Mouse (Mus musculus) forebrain, embryonic 13.5 days (tissue): ENCODE measurements around the gene Hoxd3. TPM values are rescaled to one million over a fixed set of nuclear protein-coding genes. Genes with fewer than 3 reads are reported as not detected.
A peak's percentile ranks its signal among the peaks of the same experiment; 100 is the strongest.

ENCODE experiments used
- ATAC-seq: fragments of 200-750 bp; cut with Nextera tagmentation; 2 replicates; pipeline ENCODE4 v1.8.0; 2017
- H3K27ac ChIP-seq: fragments of 300-500 bp; sonication (generic); 2 replicates; pipeline ENCODE4 v1.5.1; 2015; ENCODE audit warnings: inconsistent platforms, mild to moderate bottlenecking, moderate library complexity
- H3K27me3 ChIP-seq: fragments of 300-500 bp; sonication (generic); 2 replicates; pipeline ENCODE4 v1.6.1; 2015; ENCODE audit warnings: mild to moderate bottlenecking, inconsistent platforms
- H3K36me3 ChIP-seq: fragments of 300-500 bp; sonication (generic); 2 replicates; pipeline ENCODE4 v1.6.1; 2015; ENCODE audit warnings: mild to moderate bottlenecking, inconsistent platforms; ENCODE audit not compliant: poor library complexity, severe bottlenecking
- H3K4me1 ChIP-seq: fragments of 300-500 bp; sonication (generic); 2 replicates; pipeline ENCODE4 v1.6.1; 2015; ENCODE audit warnings: inconsistent platforms
- H3K4me2 ChIP-seq: fragments of 300-500 bp; sonication (generic); 2 replicates; pipeline ENCODE4 v1.6.1; 2015; ENCODE audit warnings: inconsistent platforms, mild to moderate bottlenecking, moderate library complexity
- H3K4me3 ChIP-seq: fragments of 300-500 bp; sonication (generic); 2 replicates; pipeline ENCODE4 v1.5.1; 2015; ENCODE audit warnings: mild to moderate bottlenecking, inconsistent platforms
- H3K9ac ChIP-seq: fragments of 300-500 bp; sonication (generic); 2 replicates; pipeline ENCODE4 v1.6.1; 2015; ENCODE audit warnings: mild to moderate bottlenecking, inconsistent platforms
- H3K9me3 ChIP-seq: fragments of 300-500 bp; sonication (generic); replicated peaks from 2 replicates; pipeline ENCODE4 v1.6.1; 2016; ENCODE audit warnings: inconsistent platforms
- WGBS: fragments of 180-500 bp; shearing (Covaris S2); methylation state at CpG from one replicate; pipeline ENCODE4 v1.1.7; 2015; 5-methylcytosine and 5-hydroxymethylcytosine counted together
- polyA plus RNA-seq: library from polyadenylated mRNA; unstranded; fragments of >200 nt; fragmentation: Nextera tagmentation; extraction: Ambion mirVana; gene quantifications from 2 replicates; pipeline ENCODE4 v1.2.1, GENCODE M21; 2015

Hoxd3 gene
- polyA plus RNA-seq, 1 experiment from 2014 or later: not detected

DNA sequence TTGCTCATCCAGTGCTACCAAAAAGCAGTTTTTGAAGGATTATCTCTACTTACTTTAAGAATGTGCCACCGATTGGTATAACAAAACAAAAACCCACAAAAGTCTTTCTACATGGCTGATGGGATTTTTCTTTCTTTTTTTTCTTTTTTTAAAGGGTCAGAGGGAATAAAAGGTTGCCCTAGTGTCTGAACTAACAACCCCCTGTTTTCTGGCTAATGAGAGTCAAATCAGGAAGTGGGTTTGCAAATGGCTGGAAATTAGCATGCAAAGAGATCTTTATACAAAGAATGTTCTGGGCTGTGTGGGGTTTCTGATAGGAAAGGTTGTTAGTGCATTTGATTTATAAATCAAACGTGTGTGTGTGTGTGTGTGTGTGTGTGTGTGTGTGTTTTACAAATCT is 8.7 kb downstream of the Hoxd3 start:
- no peak overlapping the region for H3K4me3 ChIP-seq
- no peaks in the 10 kb centered on the region for H3K9me3 ChIP-seq
- peaks cover 100% of the 10 kb centered on the region for H3K27me3 ChIP-seq
- no peaks in the 10 kb centered on the region for H3K36me3 ChIP-seq
- 0 out of 2 replicates have a peak, but pooled peaks cover 5% of the 10 kb centered on the region for H3K4me1 ChIP-seq
- ATAC-seq: no peak
- no peak overlapping the region for H3K4me2 ChIP-seq
- no peak overlapping the region for H3K9ac ChIP-seq
- no peak overlapping the region for H3K27ac ChIP-seq
- 3% methylated on average over 2 of the region's 2 CpGs for WGBS

DNA sequence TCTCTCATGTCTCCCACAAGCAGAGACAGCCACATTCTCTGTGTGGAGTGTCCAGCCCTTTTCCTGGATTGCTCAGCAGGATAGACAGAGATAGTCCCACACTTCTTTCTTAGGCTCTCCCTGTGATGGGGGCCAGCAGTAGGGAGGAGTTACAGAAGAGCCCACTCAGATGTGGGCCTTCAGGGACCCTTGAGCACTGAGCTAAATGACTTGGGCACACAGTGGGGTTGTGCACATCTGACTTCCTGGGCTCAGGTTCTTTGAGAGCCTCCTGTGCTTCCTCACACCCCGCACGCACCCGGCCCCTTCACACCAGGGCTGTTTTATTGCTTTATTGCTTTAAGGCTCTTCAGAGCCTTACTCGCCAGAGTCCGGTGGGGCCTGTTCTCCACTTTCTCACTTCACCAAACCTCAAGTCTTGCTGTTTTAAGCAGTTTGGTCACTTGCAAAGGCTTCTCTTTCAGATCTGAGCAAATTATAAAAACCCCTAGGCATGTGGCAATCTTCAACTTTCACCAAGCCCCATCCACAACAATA is 9.3 kb downstream of the Hoxd3 start:
- Histone ChIP-seq H3K27me3 (peaks cover 100% of the 10 kb centered on the region), H3K36me3 (no peaks in the 10 kb centered on the region), H3K27ac (no peak overlapping the region), H3K9ac (no peak overlapping the region), H3K9me3 (no peaks in the 10 kb centered on the region), H3K4me3 (no peak overlapping the region), H3K4me2 (no peak overlapping the region), H3K4me1 (0 out of 2 replicates have a peak, but pooled peaks cover under 1% of the 10 kb centered on the region)
- WGBS: 0% methylated on average over 5 of the region's 5 CpGs
- ATAC-seq: no peak

DNA sequence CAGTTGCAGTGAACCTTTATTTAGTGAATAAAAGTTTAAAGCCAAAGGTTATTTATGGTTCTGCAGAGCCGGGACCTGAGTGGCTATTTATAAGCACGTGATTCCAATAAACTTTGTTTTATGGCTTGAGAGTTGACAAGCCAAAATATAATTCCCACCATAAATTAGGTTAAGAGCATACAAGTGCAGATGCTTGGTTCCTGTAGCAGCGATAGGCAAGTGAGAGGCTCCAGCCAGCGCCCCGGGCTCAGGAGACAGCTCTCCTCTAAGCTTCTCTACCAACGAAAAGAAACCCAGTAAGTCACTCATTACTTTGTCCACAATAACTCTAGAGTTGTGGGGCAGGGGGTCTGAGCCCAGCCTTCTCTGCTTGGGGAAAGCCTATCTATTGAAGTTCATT is 10.2 kb downstream of the Hoxd3 start:
- Histone ChIP-seq H3K9ac (no peak overlapping the region), H3K9me3 (no peaks in the 10 kb centered on the region), H3K36me3 (no peaks in the 10 kb centered on the region), H3K27me3 (peaks cover 100% of the 10 kb centered on the region), H3K27ac (no peak overlapping the region), H3K4me3 (no peak overlapping the region), H3K4me1 (no peaks in the 10 kb centered on the region), H3K4me2 (no peak overlapping the region)
- 6% methylated on average over 6 of the region's 6 CpGs for WGBS
- no peak for ATAC-seq

DNA sequence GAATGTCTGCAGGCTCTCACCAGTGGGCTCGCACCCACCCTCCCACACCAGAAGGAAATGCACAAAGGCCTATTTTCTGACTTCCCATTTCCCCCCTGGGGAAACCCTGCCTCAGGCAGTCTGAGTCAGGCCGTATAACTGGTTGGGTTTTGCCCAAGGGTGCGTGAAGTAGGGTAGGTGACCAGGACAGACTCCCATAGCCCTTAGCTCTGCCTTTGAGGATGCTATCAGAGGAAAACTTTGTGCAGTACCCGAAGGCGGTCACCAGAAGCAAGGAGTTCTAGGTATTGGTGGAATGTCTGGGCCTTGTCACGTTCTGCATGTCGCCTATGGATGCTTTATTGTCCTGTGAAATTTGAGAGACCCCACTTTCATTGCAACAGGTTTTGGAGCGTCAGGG is 11.2 kb downstream of the Hoxd3 start:
- H3K9ac ChIP-seq: no peak overlapping the region
- WGBS: 3% methylated on average over 8 of the region's 8 CpGs
- H3K27ac ChIP-seq: no peak overlapping the region
- H3K9me3 ChIP-seq: no peaks in the 10 kb centered on the region
- H3K36me3 ChIP-seq: no peaks in the 10 kb centered on the region
- no peak for ATAC-seq
- no peak overlapping the region for H3K4me2 ChIP-seq
- H3K4me1 ChIP-seq: 0 out of 2 replicates have a peak, but pooled peaks cover 2% of the 10 kb centered on the region
- H3K4me3 ChIP-seq: no peak overlapping the region
- H3K27me3 ChIP-seq: peaks cover 100% of the 10 kb centered on the region

DNA sequence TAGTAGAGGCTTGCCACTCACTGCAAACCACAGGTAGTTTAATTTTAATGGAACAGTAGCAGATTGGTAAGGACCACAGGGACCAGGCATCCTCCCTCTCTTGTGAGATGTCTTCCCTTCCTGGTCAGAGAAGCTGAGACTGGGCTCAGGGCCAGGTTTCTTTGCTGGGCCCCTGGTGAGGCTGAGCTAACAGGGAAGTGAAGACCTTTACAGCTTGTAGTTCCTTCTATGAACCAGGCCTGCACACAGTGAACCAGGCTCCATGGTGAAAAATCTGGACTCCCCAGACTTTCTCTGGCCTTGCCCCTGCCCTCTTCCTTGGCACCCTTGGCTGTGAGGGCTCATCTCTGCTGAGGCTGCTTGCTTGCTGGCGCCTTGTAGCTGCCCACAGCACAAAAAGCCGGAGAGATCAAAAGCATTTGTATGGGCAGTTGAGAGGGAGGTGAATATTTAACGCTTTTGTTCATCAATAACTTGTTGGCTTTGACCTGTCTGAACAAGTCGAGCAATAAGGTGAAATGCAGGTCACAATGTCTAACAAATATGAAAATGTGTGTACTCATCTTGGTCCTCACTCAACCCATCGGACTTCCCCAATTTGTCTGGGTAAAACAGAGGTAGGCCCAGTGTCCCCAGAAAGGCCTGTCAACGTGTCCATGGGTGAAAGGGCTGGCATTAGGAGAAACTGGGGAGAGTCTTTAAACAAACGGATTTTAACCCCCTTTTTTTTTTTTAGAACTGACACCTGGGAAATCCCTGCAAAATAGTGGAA is 12.7 kb downstream of the Hoxd3 start:
- H3K27ac ChIP-seq: no peak overlapping the region
- no peaks in the 10 kb centered on the region for H3K9me3 ChIP-seq
- H3K9ac ChIP-seq: no peak overlapping the region
- H3K36me3 ChIP-seq: no peaks in the 10 kb centered on the region
- H3K27me3 ChIP-seq: peaks cover 100% of the 10 kb centered on the region
- ATAC-seq: no peak
- 0 out of 2 replicates have a peak, but pooled peaks cover 2% of the 10 kb centered on the region for H3K4me1 ChIP-seq
- 7% methylated on average over 7 of the region's 7 CpGs for WGBS
- H3K4me3 ChIP-seq: no peak overlapping the region
- no peak overlapping the region for H3K4me2 ChIP-seq

DNA sequence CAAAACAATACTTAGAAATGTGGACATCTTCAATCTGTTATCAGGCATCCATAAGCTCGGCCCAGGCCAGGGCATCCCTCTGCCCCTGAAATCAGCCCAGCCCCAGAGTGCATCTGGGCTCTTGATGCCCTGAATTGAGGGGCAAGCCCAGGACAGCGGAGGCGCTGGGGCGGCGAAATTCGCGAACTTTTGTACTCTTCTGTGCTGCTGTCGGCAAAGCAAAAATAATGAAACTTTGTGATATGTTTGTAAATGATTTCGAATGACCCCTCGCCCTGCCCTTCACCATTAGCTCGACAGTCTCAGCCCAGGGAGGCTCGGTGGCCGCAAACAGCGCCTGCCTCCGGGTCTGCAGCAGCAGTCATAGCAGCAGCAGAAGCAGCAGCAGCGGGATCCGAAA is 13.4 kb downstream of the Hoxd3 start:
- 0 out of 2 replicates have a peak, but pooled peaks cover 2% of the 10 kb centered on the region for H3K4me1 ChIP-seq
- no peaks in the 10 kb centered on the region for H3K9me3 ChIP-seq
- no peaks in the 10 kb centered on the region for H3K36me3 ChIP-seq
- no peak overlapping the region for H3K9ac ChIP-seq
- WGBS: under 1% methylated on average over 17 of the region's 17 CpGs
- peaks cover 99% of the 10 kb centered on the region for H3K27me3 ChIP-seq
- H3K4me3 ChIP-seq: no peak overlapping the region
- no peak overlapping the region for H3K27ac ChIP-seq
- ATAC-seq: no peak
- no peak overlapping the region for H3K4me2 ChIP-seq

DNA sequence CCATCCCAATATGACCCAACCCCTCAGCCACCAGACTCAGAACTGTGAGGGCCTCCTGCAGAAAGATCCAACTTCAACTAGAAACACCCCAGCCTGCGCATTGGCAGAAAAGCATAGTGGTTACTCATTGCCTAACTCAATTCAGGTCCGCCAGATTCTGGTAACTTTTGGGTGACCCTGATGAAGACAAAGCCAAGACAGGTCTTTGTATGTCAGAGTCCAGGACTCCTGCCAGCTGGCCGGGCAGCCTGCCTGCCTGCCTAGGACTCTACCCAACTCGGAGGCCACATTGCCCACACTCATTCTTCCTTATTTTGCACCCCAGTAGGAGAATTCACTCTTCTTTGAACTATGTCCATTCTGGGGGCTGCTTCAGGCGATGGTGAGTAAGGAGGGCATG is 14.8 kb downstream of the Hoxd3 start, which contains the start of gene Gm28230:
Gene Gm28230, plus strand, starts transcription at position 178 of the 400 bp plus-strand sequence.
- H3K4me2 ChIP-seq: peak within 1 kb of the TSS; percentile 22; the same call in 1 of the 2 replicates
- no peak within 1 kb of the TSS for H3K9ac ChIP-seq
- ATAC-seq: no peak
- H3K9me3 ChIP-seq: no peaks in the 10 kb centered on the region
- peaks cover 99% of the 10 kb centered on the region for H3K27me3 ChIP-seq
- peak within 1 kb of the TSS; percentile 3; the same call in 1 of the 2 replicates for H3K4me3 ChIP-seq
- 2% methylated on average over 5 of the region's 5 CpGs for WGBS
- H3K27ac ChIP-seq: no peak within 1 kb of the TSS
- H3K4me1 ChIP-seq: 0 out of 2 replicates have a peak, but pooled peaks cover 2% of the 10 kb centered on the region
- H3K36me3 ChIP-seq: no peaks in the 10 kb centered on the region

DNA sequence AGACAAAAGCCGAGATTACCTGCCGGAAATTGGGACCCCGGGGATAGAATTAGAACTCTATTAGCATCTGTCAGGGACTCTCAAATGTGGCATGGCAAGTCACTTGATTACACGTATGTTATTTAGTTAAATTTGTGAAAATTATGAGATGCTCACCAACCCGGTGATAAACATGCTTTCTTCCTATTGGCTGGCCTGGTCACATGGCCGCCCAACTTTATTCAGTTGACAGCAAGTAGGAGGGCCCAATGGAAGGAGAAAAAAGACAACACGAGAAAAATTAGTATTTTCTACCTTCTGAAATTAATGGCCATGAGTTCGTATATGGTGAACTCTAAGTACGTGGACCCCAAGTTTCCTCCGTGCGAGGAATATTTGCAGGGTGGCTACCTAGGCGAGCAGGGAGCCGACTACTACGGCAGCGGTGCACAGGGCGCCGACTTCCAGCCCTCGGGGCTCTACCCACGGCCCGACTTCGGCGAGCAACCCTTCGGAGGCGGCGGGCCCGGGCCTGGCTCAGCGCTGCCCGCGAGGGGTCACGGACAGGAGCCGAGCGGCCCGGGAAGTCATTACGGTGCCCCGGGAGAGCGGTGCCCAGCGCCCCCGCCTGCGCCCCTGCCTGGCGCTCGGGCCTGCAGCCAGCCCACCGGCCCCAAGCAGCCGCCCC is 15.4 kb downstream of the Hoxd3 start:
- Histone ChIP-seq H3K4me3 (peak overlapping the region; percentile 3; the same call in 1 of the 2 replicates), H3K36me3 (no peaks in the 10 kb centered on the region), H3K27ac (no peak overlapping the region), H3K27me3 (peaks cover 99% of the 10 kb centered on the region), H3K9ac (no peak overlapping the region), H3K4me2 (peak overlapping the region; percentile 22; the same call in 1 of the 2 replicates), H3K9me3 (no peaks in the 10 kb centered on the region), H3K4me1 (0 out of 2 replicates have a peak, but pooled peaks cover 2% of the 10 kb centered on the region)
- ATAC-seq: no peak
- under 1% methylated on average over 40 of the region's 43 CpGs for WGBS

DNA sequence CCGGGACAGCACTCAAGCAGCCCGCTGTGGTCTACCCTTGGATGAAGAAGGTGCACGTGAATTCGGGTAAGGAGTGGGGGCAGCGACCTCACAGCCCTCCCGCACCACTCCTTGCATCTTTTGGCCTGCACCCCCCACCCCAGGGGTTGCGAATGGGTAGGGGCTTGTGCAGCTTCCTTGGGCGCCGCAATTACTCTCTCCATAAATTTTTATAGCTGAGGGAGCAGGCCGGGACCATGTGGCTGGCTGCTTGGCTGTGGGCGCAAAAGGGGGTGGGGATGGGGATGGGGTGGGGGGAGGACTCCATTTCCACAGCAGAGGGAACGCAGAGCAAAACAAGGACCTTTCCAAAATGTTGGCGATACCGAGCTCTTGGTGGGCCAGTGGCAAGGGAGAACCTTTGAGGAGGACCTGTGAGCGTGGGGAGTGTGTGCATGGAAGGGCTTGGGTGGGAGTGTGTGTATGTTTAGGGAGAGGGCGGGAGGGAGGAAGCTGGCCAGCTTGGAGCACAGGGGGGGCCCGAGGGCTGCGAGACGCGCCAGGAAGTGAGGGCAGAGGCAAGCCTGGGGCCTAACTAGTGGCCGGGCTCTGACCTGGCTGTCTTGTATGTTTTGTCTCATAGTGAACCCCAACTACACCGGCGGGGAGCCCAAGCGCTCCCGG is 16.0 kb downstream of the Hoxd3 start:
- no peak overlapping the region for H3K4me2 ChIP-seq
- no peaks in the 10 kb centered on the region for H3K36me3 ChIP-seq
- no peaks in the 10 kb centered on the region for H3K9me3 ChIP-seq
- under 1% methylated on average over 25 of the region's 25 CpGs for WGBS
- peaks cover 99% of the 10 kb centered on the region for H3K27me3 ChIP-seq
- H3K9ac ChIP-seq: no peak overlapping the region
- peaks cover 2% of the 10 kb centered on the region; the same call in 1 of the 2 replicates for H3K4me1 ChIP-seq
- ATAC-seq: no peak
- no peak overlapping the region for H3K27ac ChIP-seq
- peak overlapping the region; percentile 3; the same call in 1 of the 2 replicates for H3K4me3 ChIP-seq

DNA sequence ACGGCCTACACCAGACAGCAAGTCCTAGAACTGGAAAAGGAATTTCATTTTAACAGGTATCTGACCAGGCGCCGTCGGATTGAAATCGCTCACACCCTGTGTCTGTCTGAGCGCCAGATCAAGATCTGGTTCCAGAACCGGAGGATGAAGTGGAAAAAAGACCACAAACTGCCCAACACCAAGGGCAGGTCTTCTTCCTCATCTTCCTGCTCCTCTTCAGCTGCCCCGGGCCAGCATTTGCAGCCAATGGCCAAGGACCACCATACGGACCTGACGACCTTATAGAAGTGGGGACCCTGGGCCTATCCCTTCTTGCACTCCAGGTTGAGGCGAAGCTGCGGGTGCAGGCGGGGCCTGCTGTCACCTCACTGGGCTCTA is 16.6 kb downstream of the Hoxd3 start:
- no peak for ATAC-seq
- peaks cover 2% of the 10 kb centered on the region; the same call in 1 of the 2 replicates for H3K4me1 ChIP-seq
- H3K27ac ChIP-seq: no peak overlapping the region
- peaks cover 99% of the 10 kb centered on the region for H3K27me3 ChIP-seq
- H3K9ac ChIP-seq: no peak overlapping the region
- H3K36me3 ChIP-seq: no peaks in the 10 kb centered on the region
- H3K4me2 ChIP-seq: no peak overlapping the region
- H3K9me3 ChIP-seq: no peaks in the 10 kb centered on the region
- WGBS: 0% methylated on average over 13 of the region's 13 CpGs
- no peak overlapping the region for H3K4me3 ChIP-seq

DNA sequence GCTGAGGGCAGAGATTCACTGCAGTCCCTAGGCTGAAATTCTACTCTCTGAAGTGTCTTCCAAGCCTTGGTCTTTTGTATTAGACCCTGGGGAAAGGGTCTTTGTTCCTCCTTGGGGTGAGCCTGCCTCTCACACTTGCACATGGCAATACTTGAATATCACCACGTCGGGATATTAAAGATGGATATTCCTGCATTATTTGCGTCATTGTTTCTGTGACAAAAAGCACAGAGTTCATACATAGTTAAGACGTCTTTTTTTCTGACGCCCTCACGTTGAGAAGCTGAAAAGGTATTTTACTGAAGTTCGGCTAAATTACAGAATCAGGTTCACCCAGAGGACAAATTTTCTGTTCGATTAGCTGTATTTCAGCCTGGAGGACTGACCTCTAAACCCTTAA is 18.6 kb downstream of the Hoxd3 start:
- Histone ChIP-seq H3K27me3 (peaks cover 99% of the 10 kb centered on the region), H3K36me3 (no peaks in the 10 kb centered on the region), H3K9ac (no peak overlapping the region), H3K4me1 (peaks cover 2% of the 10 kb centered on the region; the same call in 1 of the 2 replicates), H3K27ac (no peak overlapping the region), H3K4me3 (no peak overlapping the region), H3K9me3 (no peaks in the 10 kb centered on the region), H3K4me2 (no peak overlapping the region)
- under 1% methylated on average over 8 of the region's 8 CpGs for WGBS
- ATAC-seq: no peak

DNA sequence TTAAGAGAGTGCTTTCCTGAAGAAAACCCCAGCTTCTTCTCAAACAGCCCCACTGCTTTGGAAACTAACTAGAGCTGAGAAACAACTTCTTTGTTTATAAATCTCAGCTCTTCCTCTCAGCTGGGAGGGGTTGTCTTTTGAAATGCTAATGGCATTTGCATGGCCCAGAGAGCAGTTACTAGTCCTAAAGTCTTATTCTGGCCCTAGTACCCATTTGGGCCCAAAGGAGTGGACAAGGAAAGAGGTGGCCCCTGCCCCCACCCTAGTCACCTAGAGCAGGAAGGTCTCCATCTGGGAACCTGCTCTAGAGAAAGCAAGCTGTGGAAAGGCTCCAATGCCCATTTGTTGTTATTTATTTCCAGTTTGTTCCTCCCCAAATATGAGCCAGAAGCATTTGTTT is 19.3 kb downstream of the Hoxd3 start:
- no peak overlapping the region for H3K27ac ChIP-seq

More for the DNA sequence above, 19.3 kb downstream of the Hoxd3 start:
- Histone ChIP-seq H3K9me3 (no peaks in the 10 kb centered on the region), H3K9ac (no peak overlapping the region), H3K4me2 (no peak overlapping the region), H3K36me3 (no peaks in the 10 kb centered on the region), H3K4me3 (no peak overlapping the region), H3K27me3 (peaks cover 99% of the 10 kb centered on the region), H3K4me1 (peaks cover 5% of the 10 kb centered on the region)
- ATAC-seq: no peak
